Mouse (Mus musculus) mature B cell (primary cell): ENCODE measurements around the gene Eva1c.

Experiments
- in situ Hi-C: fragments of 300-500 bp; cut with MboI; formaldehyde crosslinking; loops from 2 replicates; pipeline ENCODE4 v1.14.3; 2019

Gene Eva1c

DNA sequence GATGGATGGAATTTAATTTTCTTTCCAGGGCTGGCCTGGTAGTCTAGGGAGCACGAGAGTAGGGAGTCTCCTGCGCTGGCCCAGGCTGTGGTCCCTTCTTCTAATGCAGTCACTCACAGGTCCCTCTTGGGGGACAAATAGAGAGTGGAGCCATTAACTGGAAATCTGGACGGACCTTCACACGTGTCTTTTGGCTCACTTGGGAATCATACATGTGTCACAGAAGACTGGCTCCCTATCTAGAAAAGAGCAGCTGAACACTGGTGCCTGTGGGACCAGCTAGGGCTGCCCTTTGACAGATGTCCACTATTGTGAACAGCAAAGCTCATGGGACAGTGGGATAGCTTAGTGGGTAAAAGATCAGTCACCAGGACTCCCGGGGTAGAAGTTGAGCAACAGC lies 478 bp upstream of the Eva1c start:
- in situ Hi-C loops, result no loop called here

GRCm38 (mm10) chr16:90827498-90827897 lies 979 bp downstream of the Eva1c start:
- in situ Hi-C loops, result no loop called here

DNA sequence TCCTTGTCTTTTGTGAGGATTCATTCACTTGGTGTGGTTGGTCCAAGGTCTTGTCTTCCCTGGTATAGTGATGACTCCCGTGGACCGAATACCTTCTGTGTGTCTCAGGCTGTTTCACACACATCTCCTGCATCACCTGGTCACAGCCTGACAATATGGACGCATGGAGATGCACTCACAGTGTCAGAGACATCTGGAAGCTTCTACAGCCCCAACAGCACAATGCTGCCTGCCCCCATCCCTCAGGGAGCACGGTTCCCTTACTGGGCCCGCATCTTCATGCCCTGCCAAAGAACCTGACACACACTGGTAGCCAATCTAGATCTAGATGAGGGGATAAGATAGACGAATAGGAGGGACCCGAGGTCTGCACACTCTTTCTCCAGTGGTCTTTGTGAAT lies 2.6 kb downstream of the Eva1c start:
- in situ Hi-C loops, result no loop called here

DNA sequence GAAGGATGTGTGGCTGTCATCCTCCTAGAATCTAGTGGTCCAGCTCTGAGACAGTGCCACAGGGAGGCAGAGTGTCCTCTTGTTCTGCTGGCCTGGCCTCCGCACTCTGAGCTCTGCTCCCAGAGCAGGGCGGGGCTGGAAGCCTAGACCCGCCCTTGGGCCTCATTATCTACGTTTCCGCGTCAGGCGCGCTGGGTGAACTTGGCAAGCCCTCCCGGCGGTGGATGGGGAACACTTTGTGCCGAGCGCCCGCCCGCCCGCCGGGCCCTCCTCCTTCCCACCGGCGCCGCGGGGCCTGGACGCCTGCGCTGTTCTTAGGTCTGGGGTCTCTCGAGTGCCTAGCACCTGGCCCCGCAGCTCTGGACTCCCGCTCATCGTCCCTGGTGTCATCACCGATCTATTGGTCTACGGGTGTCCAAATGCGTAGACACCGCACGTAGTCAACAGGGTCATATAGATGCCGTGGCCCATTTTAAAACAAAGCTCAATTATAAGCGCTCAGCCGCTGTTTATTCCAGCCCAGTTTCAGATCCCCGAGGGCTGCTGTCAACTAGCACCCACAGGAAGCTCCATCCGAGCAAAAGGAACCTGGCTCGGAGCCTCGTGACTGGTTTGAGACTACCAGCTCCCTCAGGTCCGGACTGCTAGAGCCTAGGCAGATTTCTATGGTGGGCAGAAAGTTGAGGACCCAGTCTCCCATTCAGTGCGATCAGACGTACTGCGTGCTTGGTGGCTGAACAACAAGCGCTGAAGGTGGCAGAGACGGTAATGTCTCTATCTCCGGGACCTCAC lies 3.6 kb downstream of the Eva1c start:
- in situ Hi-C loops, result no loop called here

- in situ Hi-C loops, result no loop called here
Measured at GRCm38 (mm10) chr16:90830686-90831439, 4.3 kb downstream of the Eva1c start.

DNA sequence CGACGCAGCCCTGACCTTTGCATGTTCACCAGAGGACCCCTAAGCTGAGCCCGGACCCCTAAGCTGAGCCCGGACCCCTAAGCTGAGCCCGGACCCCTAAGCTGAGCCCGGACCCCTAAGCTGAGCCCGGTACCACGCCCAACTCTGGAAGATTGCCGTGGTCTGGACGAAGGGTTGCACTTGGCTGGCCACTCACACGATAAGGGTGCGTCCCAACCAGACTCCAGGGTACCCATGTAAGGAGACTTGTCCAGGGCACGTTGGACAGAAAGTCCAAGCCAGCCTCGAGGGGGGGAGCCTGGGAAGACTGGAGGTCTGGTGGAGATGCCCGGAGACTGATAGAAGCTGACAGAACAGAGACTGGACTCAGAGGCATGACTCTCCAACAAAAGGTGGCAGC lies 5.2 kb downstream of the Eva1c start:
- in situ Hi-C loops, result no loop called here

DNA sequence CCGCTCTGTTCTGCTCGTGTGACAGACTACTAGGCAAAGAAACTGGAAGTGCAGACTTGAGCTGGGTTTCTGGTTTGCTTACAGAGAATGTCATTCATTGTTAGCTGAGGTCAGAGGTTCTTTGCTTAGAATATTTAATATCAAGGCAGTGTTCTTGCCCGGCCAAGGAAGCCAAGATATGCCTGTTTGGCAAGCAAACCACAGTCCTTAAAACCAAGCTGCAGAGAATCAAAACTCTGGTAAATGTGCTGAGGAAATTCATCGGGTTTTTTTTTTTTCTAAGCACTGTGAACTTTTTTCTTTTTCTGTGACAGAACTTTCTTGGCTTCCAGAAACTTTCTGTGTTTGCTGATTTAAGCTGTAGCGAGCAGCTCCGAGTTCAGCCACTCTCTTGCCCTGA lies 6.0 kb downstream of the Eva1c start:
- in situ Hi-C loops, result no loop called here

DNA sequence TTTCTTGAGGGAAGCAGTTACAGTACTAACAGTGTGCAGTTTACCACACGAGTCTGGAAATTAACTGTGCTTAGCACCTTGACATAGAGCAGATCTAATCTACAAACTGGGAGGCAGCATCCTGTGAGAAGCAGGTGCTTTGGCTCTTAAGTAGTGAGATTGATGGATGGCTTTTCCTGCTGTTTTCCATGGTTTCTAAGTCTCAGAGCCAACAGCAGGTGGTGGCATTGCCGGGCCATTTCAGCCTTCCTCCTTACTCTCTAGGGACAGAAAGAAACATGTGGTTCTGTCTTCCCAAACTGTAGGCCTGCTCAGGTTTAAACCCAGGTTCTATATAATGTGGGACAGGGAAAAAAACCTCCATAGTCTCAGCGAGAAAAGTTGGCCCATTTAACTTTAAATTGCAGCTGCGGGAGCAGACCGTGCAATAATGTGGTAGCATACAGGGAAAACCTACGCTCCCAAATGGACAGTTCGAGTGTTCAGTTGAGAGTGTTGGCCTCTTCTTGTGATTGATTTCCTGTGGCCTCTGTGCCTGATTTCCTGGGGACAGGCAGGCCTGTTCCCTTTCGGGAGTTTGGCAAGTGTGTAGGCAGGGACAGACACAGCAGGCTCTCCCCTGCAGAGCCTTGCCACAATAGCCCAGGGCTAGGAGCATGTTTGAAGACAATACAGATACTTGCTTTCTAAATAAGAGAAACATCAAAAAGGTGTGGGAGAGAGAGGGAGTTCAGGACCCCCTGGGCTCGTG lies 6.7 kb downstream of the Eva1c start:
- in situ Hi-C loops, result no loop called here

- in situ Hi-C loops, result no loop called here
Measured at GRCm38 (mm10) chr16:90837431-90837830, 10.9 kb downstream of the Eva1c start.

- in situ Hi-C loops, result no loop called here
Measured at GRCm38 (mm10) chr16:90842164-90842563, 15.6 kb downstream of the Eva1c start.

GRCm38 (mm10) chr16:90845038-90845437 lies 18.5 kb downstream of the Eva1c start:
- in situ Hi-C loops, result no loop called here

- in situ Hi-C loops, result no loop called here
Measured at GRCm38 (mm10) chr16:90845591-90845990, 19.1 kb downstream of the Eva1c start.

GRCm38 (mm10) chr16:90848697-90849096 lies 22.2 kb downstream of the Eva1c start:
- in situ Hi-C loops, result no loop called here

- in situ Hi-C loops, result no loop called here
Measured at GRCm38 (mm10) chr16:90849262-90849661, 22.7 kb downstream of the Eva1c start.

DNA sequence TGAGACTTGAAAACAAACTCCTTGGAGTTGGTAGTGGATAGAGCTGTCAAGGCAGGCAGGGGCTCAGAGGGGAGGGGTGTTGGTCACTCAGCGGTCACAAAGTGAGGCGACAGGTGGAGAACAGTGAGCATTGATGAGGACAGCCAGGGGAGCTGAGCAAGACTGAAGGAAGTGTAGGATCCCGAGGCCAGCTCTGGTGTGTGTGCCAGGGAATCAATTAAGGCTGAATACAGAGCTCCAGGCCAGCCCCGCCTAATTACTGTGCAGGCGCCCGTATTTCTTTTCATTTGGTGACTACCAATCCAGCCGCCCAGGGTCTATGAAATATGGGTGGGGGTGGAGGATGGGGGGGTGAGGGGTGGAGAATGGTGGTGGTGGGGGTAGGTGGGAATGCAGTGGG lies 24.4 kb downstream of the Eva1c start:
- in situ Hi-C loops, result no loop called here

GRCm38 (mm10) chr16:90851621-90852334 lies 25.3 kb downstream of the Eva1c start:
- in situ Hi-C loops, result no loop called here

- in situ Hi-C loops, result no loop called here
Measured at GRCm38 (mm10) chr16:90856552-90857200, 30.2 kb downstream of the Eva1c start.

DNA sequence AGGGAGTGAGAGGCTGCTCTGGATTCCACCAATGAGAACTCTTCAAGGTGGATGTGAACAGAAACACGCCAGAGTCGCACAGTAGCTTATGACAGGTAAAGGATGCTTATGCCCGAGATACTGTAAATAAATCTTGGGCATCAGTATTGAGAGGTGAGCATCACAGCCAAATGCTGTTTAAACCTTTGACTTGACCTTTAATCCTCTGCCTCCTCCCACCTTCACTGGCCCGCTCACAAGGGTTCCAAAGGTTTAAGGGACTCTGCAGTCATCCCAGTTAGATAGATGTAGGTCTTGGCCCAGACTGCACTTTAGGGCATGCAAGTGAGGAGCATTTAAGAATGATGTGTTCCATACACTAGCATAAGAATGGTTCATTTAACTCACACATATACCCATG lies 31.7 kb downstream of the Eva1c start:
- in situ Hi-C loops, result no loop called here

- in situ Hi-C loops, result no loop called here
Measured at GRCm38 (mm10) chr16:90863036-90863435, 36.5 kb downstream of the Eva1c start.

- in situ Hi-C loops, result no loop called here
Measured at GRCm38 (mm10) chr16:90863468-90864046, 37.0 kb downstream of the Eva1c start.

DNA sequence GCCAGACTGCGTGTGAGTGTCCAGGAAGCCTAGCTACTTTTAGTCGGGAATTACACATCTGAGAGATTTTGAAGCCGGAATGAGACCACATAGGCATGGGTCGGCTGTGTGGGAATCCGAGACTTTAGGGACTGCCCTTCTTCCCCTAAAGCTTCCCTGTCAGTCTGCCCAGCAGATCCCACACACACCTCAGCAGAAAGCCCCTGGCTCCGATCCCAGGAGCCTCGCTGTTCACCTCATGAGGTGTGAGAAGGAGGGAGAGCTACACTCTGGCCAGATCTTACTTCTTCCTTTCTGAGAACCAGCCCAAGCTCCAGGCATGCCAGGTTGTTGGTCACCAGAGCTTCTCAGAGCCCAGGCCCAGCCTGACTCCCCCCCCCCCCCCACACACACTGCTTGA lies 38.2 kb downstream of the Eva1c start:
- in situ Hi-C loops, result no loop called here
